In genomic region chr12:85146355-85146754, GRCm38 (mm10) we compare ENCODE assay signal across 12 mouse cellular contexts. TPM values are rescaled to one million over a fixed set of nuclear protein-coding genes. Genes with fewer than 3 reads are reported as not detected.
A peak's percentile ranks its signal among the peaks of the same experiment; 100 is the strongest.
DNase-seq lines count a peak whose midpoint lies in the region; ATAC-seq and TF ChIP-seq lines count a peak whose summit lies in the region.
"Had no signal": no experiment of that assay in that cellular context is flagged by ENCODE, and none has a peak within 500 bp of the region (broad histone marks: within the 10 kb centered on the region; RNA-seq: fewer than 3 reads in every experiment).

No protein-coding gene starts in this region.

- no peak overlapping the region for H3K4me3 ChIP-seq in hindbrain, embryonic 10.5 days
- H3K4me3 ChIP-seq in hindbrain, postnatal 0 days (ENCODE audit: low read length): no peak overlapping the region
- H3K4me3 ChIP-seq in lung, embryonic 16.5 days (ENCODE audit: low read length): no peak overlapping the region
- no peak overlapping the region for H3K4me3 ChIP-seq in lung, adult 2 months (replicated peaks; ENCODE audit: extremely low read depth, low read depth, low read length)
- H3K4me3 ChIP-seq in stomach, embryonic 14.5 days (ENCODE audit: low read depth, low read length): no peak overlapping the region
- no peak overlapping the region for H3K4me3 ChIP-seq in forebrain, postnatal 0 days (ENCODE audit: low read depth, low read length)
- H3K4me3 ChIP-seq: midbrain, embryonic 10.5 days; neural tube, embryonic 13.5 days had no signal

- no peak for DNase-seq in hindbrain, embryonic 10.5 days (ENCODE audit: low spot score)
- no peak for DNase-seq in hindbrain, postnatal 0 days (ENCODE audit: low spot score)
- no peak for DNase-seq in lung, adult 2 months
- DNase-seq in urinary bladder, postnatal 36 days (ENCODE audit: low spot score in 2 of 2): no peak
- DNase-seq in forebrain, postnatal 0 days: no peak
- DNase-seq: adrenal gland, adult 8-10 months; cerebellum, adult 18-20 months had no signal

- peaks cover 39% of the 10 kb centered on the region for H3K27me3 ChIP-seq in hindbrain, embryonic 10.5 days (ENCODE audit: insufficient read depth, poor library complexity, severe bottlenecking)
- H3K27me3 ChIP-seq in hindbrain, postnatal 0 days (ENCODE audit: insufficient read depth, low read length): no peaks in the 10 kb centered on the region
- peaks cover 4% of the 10 kb centered on the region; the same call in 1 of the 2 replicates for H3K27me3 ChIP-seq in lung, embryonic 16.5 days (ENCODE audit: control insufficient read depth, insufficient read depth, low read depth, low read length)
- H3K27me3 ChIP-seq in stomach, embryonic 14.5 days (ENCODE audit: control insufficient read depth, insufficient read depth, low read length): no peaks in the 10 kb centered on the region
- no peaks in the 10 kb centered on the region for H3K27me3 ChIP-seq in forebrain, postnatal 0 days (ENCODE audit: insufficient read depth, low read length)
- H3K27me3 ChIP-seq: neural tube, embryonic 13.5 days had no signal

- no peak for TF ChIP-seq CTCF in hindbrain, postnatal 0 days (IDR thresholded peaks at IDR 0.05; ENCODE audit: low read depth)
- no peak for TF ChIP-seq CTCF in lung, adult 2 months (IDR thresholded peaks at IDR 0.05; ENCODE audit: insufficient read depth, low read length)
- no peak for TF ChIP-seq CTCF in forebrain, postnatal 0 days (IDR thresholded peaks at IDR 0.05; ENCODE audit: low read depth)

- H3K9ac ChIP-seq in hindbrain, postnatal 0 days (replicated peaks; ENCODE audit: low read length): no peak overlapping the region
- H3K9ac ChIP-seq in lung, embryonic 16.5 days (ENCODE audit: low read length): no peak overlapping the region
- no peak overlapping the region for H3K9ac ChIP-seq in stomach, embryonic 14.5 days (replicated peaks; ENCODE audit: low read depth, low read length)
- no peak overlapping the region for H3K9ac ChIP-seq in forebrain, postnatal 0 days
- H3K9ac ChIP-seq: neural tube, embryonic 13.5 days had no signal

- H3K36me3 ChIP-seq in hindbrain, embryonic 10.5 days: no peaks in the 10 kb centered on the region
- no peaks in the 10 kb centered on the region for H3K36me3 ChIP-seq in hindbrain, postnatal 0 days (ENCODE audit: insufficient read depth, low read length)
- no peaks in the 10 kb centered on the region for H3K36me3 ChIP-seq in lung, embryonic 16.5 days (ENCODE audit: control insufficient read depth, insufficient read depth, low read length)
- H3K36me3 ChIP-seq in stomach, embryonic 14.5 days (ENCODE audit: control insufficient read depth, insufficient read depth, low read length): no peaks in the 10 kb centered on the region
- H3K36me3 ChIP-seq in forebrain, postnatal 0 days (ENCODE audit: insufficient read depth): peaks cover 24% of the 10 kb centered on the region
- H3K36me3 ChIP-seq: midbrain, embryonic 10.5 days had no signal

- ATAC-seq in hindbrain, postnatal 0 days: no peak
- peak; percentile 55 for ATAC-seq in lung, embryonic 16.5 days (ENCODE audit: low read depth)
- ATAC-seq in granulocyte monocyte progenitor cell, adult 5-6 weeks (replicated peaks; ENCODE audit: poor library complexity, severe bottlenecking): peak; percentile 34
- 0 out of 2 replicates have a peak, but pooled peaks have one; percentile 12 for ATAC-seq in stomach, embryonic 14.5 days (ENCODE audit: insufficient number of reproducible peaks, insufficient read depth, low FRiP score, low read depth)
- ATAC-seq in forebrain, postnatal 0 days: no peak

- no peaks in the 10 kb centered on the region for H3K9me3 ChIP-seq in hindbrain, embryonic 10.5 days
- no peaks in the 10 kb centered on the region for H3K9me3 ChIP-seq in hindbrain, postnatal 0 days (ENCODE audit: low read length)
- H3K9me3 ChIP-seq in lung, embryonic 16.5 days (ENCODE audit: control insufficient read depth, low read length): no peaks in the 10 kb centered on the region
- H3K9me3 ChIP-seq in stomach, embryonic 14.5 days (ENCODE audit: control insufficient read depth, low read depth, low read length): no peaks in the 10 kb centered on the region
- H3K9me3 ChIP-seq in forebrain, postnatal 0 days (ENCODE audit: low read length): no peaks in the 10 kb centered on the region
- H3K9me3 ChIP-seq: midbrain, embryonic 10.5 days; neural tube, embryonic 13.5 days had no signal

- peak overlapping the region; percentile 46; the same call in 1 of the 2 replicates for H3K27ac ChIP-seq in hindbrain, embryonic 10.5 days
- H3K27ac ChIP-seq in hindbrain, postnatal 0 days: no peak overlapping the region; the same call in 1 of the 2 replicates
- peak overlapping the region; percentile 47 for H3K27ac ChIP-seq in lung, embryonic 16.5 days (ENCODE audit: low read length)
- no peak overlapping the region for H3K27ac ChIP-seq in stomach, embryonic 14.5 days (ENCODE audit: low read length)
- H3K27ac ChIP-seq in forebrain, postnatal 0 days (ENCODE audit: low read depth, low read length): no peak overlapping the region
- H3K27ac ChIP-seq: midbrain, embryonic 10.5 days; neural tube, embryonic 13.5 days had no signal

- TF ChIP-seq POLR2A in lung, adult 2 months (IDR thresholded peaks at IDR 0.05; ENCODE audit: borderline replicate concordance, extremely low read depth, low read depth, low read length): no peak

- 28% methylated on average over 10 of the region's 11 CpGs for WGBS in hindbrain, embryonic 10.5 days
- WGBS in hindbrain, postnatal 0 days: 31% methylated on average over 10 of the region's 11 CpGs
- 28% methylated on average over 9 of the region's 11 CpGs for WGBS in lung, embryonic 16.5 days
- WGBS in lung, adult 2 months: 26% methylated on average over 9 of the region's 11 CpGs
- 35% methylated on average over 9 of the region's 11 CpGs for WGBS in stomach, embryonic 14.5 days
- WGBS in forebrain, postnatal 0 days: 31% methylated on average over 10 of the region's 11 CpGs

- no peak overlapping the region for H3K4me2 ChIP-seq in hindbrain, postnatal 0 days (ENCODE audit: low read depth, low read length)
- H3K4me2 ChIP-seq in lung, embryonic 16.5 days (ENCODE audit: low read depth, low read length): no peak overlapping the region
- no peak overlapping the region for H3K4me2 ChIP-seq in stomach, embryonic 14.5 days (replicated peaks; ENCODE audit: low read depth, low read length)
- no peak overlapping the region for H3K4me2 ChIP-seq in forebrain, postnatal 0 days (ENCODE audit: low read depth)
- H3K4me2 ChIP-seq: neural tube, embryonic 13.5 days had no signal

- peaks cover 45% of the 10 kb centered on the region for H3K4me1 ChIP-seq in hindbrain, embryonic 10.5 days (replicated peaks)
- H3K4me1 ChIP-seq in hindbrain, postnatal 0 days (ENCODE audit: insufficient read depth, low read length): no peaks in the 10 kb centered on the region
- peaks cover 24% of the 10 kb centered on the region for H3K4me1 ChIP-seq in lung, embryonic 16.5 days (replicated peaks; ENCODE audit: control insufficient read depth, insufficient read depth, low read length)
- peaks cover 4% of the 10 kb centered on the region; the same call in 1 of the 2 replicates for H3K4me1 ChIP-seq in lung, adult 2 months (ENCODE audit: control insufficient read depth, insufficient read depth, low read length)
- H3K4me1 ChIP-seq in stomach, embryonic 14.5 days (ENCODE audit: control insufficient read depth, insufficient read depth, low read length): peaks cover 5% of the 10 kb centered on the region; the same call in 1 of the 2 replicates
- peaks cover 7% of the 10 kb centered on the region; the same call in 1 of the 2 replicates for H3K4me1 ChIP-seq in forebrain, postnatal 0 days (ENCODE audit: insufficient read depth)

RNA-seq across cellular contexts. Expression of gene Rps6kl1, which starts 4.7 kb away (rescaled TPM):
- polyA plus RNA-seq in hindbrain, embryonic 10.5 days (2016; fragmentation: Nextera tagmentation; extraction: Ambion mirVana): 3.7 and 3.8 TPM in 2 replicates
- total RNA-seq in hindbrain, postnatal 0 days (2014; rRNA removed): 42.0 TPM in 2 replicates
- polyA plus RNA-seq in hindbrain, postnatal 0 days (2015; fragmentation: Nextera tagmentation; extraction: Ambion mirVana): 29.3 and 30.8 TPM in 2 replicates
- polyA plus RNA-seq in lung, embryonic 16.5 days (2015; fragmentation: Nextera tagmentation; extraction: Ambion mirVana): 0.94 and 1.6 TPM in 2 replicates
- polyA plus RNA-seq in lung, adult 2 months (2012; rRNA removed): 1.1 and 1.4 TPM in 2 replicates
- not detected in 2 replicates for total RNA-seq in granulocyte monocyte progenitor cell, adult 5-6 weeks (2014; fragmentation: Nextera tagmentation)
- total RNA-seq in granulocyte monocyte progenitor cell, adult 5-6 weeks (2017): not detected in 2 replicates
- polyA plus RNA-seq in stomach, embryonic 14.5 days (2014; fragmentation: Nextera tagmentation; extraction: Ambion mirVana): 1.5 and 1.8 TPM in 2 replicates
- 32.9 and 33.8 TPM in 2 replicates for total RNA-seq in forebrain, postnatal 0 days (2014; rRNA removed)
- polyA plus RNA-seq in forebrain, postnatal 0 days (2015; fragmentation: Nextera tagmentation; extraction: Ambion mirVana): 28.9 and 31.6 TPM in 2 replicates

RNA-seq across cellular contexts. Expression of gene Pgf, which starts 31.2 kb away (rescaled TPM):
- 5.8 and 8.0 TPM in 2 replicates for polyA plus RNA-seq in hindbrain, embryonic 10.5 days (2016; fragmentation: Nextera tagmentation; extraction: Ambion mirVana)
- total RNA-seq in hindbrain, postnatal 0 days (2014; rRNA removed): 2.9 and 5.0 TPM in 2 replicates
- 10.0 TPM in 2 replicates for polyA plus RNA-seq in hindbrain, postnatal 0 days (2015; fragmentation: Nextera tagmentation; extraction: Ambion mirVana)
- 9.7 and 9.9 TPM in 2 replicates for polyA plus RNA-seq in lung, embryonic 16.5 days (2015; fragmentation: Nextera tagmentation; extraction: Ambion mirVana)
- 3.0 and 3.6 TPM in 2 replicates for polyA plus RNA-seq in lung, adult 2 months (2012; rRNA removed)
- total RNA-seq in granulocyte monocyte progenitor cell, adult 5-6 weeks (2014; fragmentation: Nextera tagmentation): not detected in 2 replicates
- total RNA-seq in granulocyte monocyte progenitor cell, adult 5-6 weeks (2017): not detected in 2 replicates
- 18.2 and 21.8 TPM in 2 replicates for polyA plus RNA-seq in stomach, embryonic 14.5 days (2014; fragmentation: Nextera tagmentation; extraction: Ambion mirVana)
- total RNA-seq in forebrain, postnatal 0 days (2014; rRNA removed): 5.3 and 7.8 TPM in 2 replicates
- polyA plus RNA-seq in forebrain, postnatal 0 days (2015; fragmentation: Nextera tagmentation; extraction: Ambion mirVana): 7.6 and 8.9 TPM in 2 replicates

RNA-seq across cellular contexts. Expression of gene Dlst, which starts 35.7 kb away (rescaled TPM):
- 101 and 109 TPM in 2 replicates for polyA plus RNA-seq in hindbrain, embryonic 10.5 days (2016; fragmentation: Nextera tagmentation; extraction: Ambion mirVana)
- 104 and 115 TPM in 2 replicates for total RNA-seq in hindbrain, postnatal 0 days (2014; rRNA removed)
- polyA plus RNA-seq in hindbrain, postnatal 0 days (2015; fragmentation: Nextera tagmentation; extraction: Ambion mirVana): 104 and 108 TPM in 2 replicates
- polyA plus RNA-seq in lung, embryonic 16.5 days (2015; fragmentation: Nextera tagmentation; extraction: Ambion mirVana): 110 TPM in 2 replicates
- polyA plus RNA-seq in lung, adult 2 months (2012; rRNA removed): 62.8 and 88.7 TPM in 2 replicates
- 106 and 140 TPM in 2 replicates for total RNA-seq in granulocyte monocyte progenitor cell, adult 5-6 weeks (2014; fragmentation: Nextera tagmentation)
- 167 and 195 TPM in 2 replicates for total RNA-seq in granulocyte monocyte progenitor cell, adult 5-6 weeks (2017)
- polyA plus RNA-seq in stomach, embryonic 14.5 days (2014; fragmentation: Nextera tagmentation; extraction: Ambion mirVana): 99.1 and 102 TPM in 2 replicates
- 109 and 121 TPM in 2 replicates for total RNA-seq in forebrain, postnatal 0 days (2014; rRNA removed)
- polyA plus RNA-seq in forebrain, postnatal 0 days (2015; fragmentation: Nextera tagmentation; extraction: Ambion mirVana): 80.8 and 92.8 TPM in 2 replicates

RNA-seq across cellular contexts. Expression of gene Prox2, which starts 35.8 kb away (rescaled TPM):
- 3.8 and 4.7 TPM in 2 replicates for polyA plus RNA-seq in hindbrain, embryonic 10.5 days (2016; fragmentation: Nextera tagmentation; extraction: Ambion mirVana)
- total RNA-seq in hindbrain, postnatal 0 days (2014; rRNA removed): 0.68 and 0.79 TPM in 2 replicates
- polyA plus RNA-seq in hindbrain, postnatal 0 days (2015; fragmentation: Nextera tagmentation; extraction: Ambion mirVana): 1.4 and 2.0 TPM in 2 replicates
- polyA plus RNA-seq in lung, embryonic 16.5 days (2015; fragmentation: Nextera tagmentation; extraction: Ambion mirVana): 6.3 and 6.4 TPM in 2 replicates
- polyA plus RNA-seq in lung, adult 2 months (2012; rRNA removed): 2.6 and 2.8 TPM in 2 replicates
- total RNA-seq in granulocyte monocyte progenitor cell, adult 5-6 weeks (2014; fragmentation: Nextera tagmentation): 0.90 and 2.9 TPM in 2 replicates
- 1.1 and 1.5 TPM in 2 replicates for total RNA-seq in granulocyte monocyte progenitor cell, adult 5-6 weeks (2017)
- polyA plus RNA-seq in stomach, embryonic 14.5 days (2014; fragmentation: Nextera tagmentation; extraction: Ambion mirVana): 4.4 and 5.3 TPM in 2 replicates
- total RNA-seq in forebrain, postnatal 0 days (2014; rRNA removed): 0.23 and 1.4 TPM in 2 replicates
- 0.84 and 1.4 TPM in 2 replicates for polyA plus RNA-seq in forebrain, postnatal 0 days (2015; fragmentation: Nextera tagmentation; extraction: Ambion mirVana)

Comparison
In these comparisons a context has a peak if more than half of its experiments do, and no peak if none do; other contexts are left out.
1. H3K27ac ChIP-seq: peak in hindbrain, embryonic 10.5 days (single experiment) and lung, embryonic 16.5 days (single experiment); none in hindbrain, postnatal 0 days (single experiment), stomach, embryonic 14.5 days (single experiment) and forebrain, postnatal 0 days (single experiment).
2. ATAC-seq: peak in lung, embryonic 16.5 days (single experiment), granulocyte monocyte progenitor cell, adult 5-6 weeks (single experiment) and stomach, embryonic 14.5 days (single experiment); none in hindbrain, postnatal 0 days (single experiment) and forebrain, postnatal 0 days (single experiment).